Mouse (Mus musculus) cerebellum, adult 2 months (tissue): ENCODE results near the gene Fosb.

Experiments used
- CTCF ChIP-seq: fragments of 200-500 bp; IDR thresholded peaks from 2 replicates; pipeline ENCODE4 v1.5.1; 2011; ENCODE audit warnings: low read depth, mild to moderate bottlenecking, control low read depth, low read length, moderate library complexity, borderline replicate concordance; ENCODE audit not compliant: insufficient read depth
- POLR2A ChIP-seq: fragments of 200-500 bp; IDR thresholded peaks from 2 replicates; pipeline ENCODE4 v1.6.1; 2011; ENCODE audit warnings: low read length, control low read depth, borderline replicate concordance; ENCODE audit not compliant: insufficient read depth

GRCm38 (mm10) chr7:19267051-19267450 lies 42.8 kb downstream of the Fosb start:
- TF ChIP-seq CTCF (no peak), POLR2A (no peak)
